Mouse (Mus musculus) stomach, embryonic 14.5 days (tissue): ENCODE data around the gene Wfdc1. TPM values are rescaled to one million over a fixed set of nuclear protein-coding genes. Genes with fewer than 3 reads are reported as not detected.

Experiments
- ATAC-seq: fragments of 200-750 bp; cut with Nextera tagmentation; 2 replicates; pipeline ENCODE4 v1.8.0; 2017; ENCODE audit warnings: low read depth, moderate TSS enrichment; ENCODE audit not compliant: insufficient number of reproducible peaks, insufficient read depth, low FRiP score
- H3K27ac ChIP-seq: fragments of 300-500 bp; sonication (generic); 2 replicates; pipeline ENCODE4 v1.5.1; 2014; ENCODE audit warnings: mild to moderate bottlenecking, low read length, moderate library complexity, mixed read lengths
- H3K27me3 ChIP-seq: fragments of 300-500 bp; sonication (generic); 2 replicates; pipeline ENCODE4 v1.6.1; 2014; ENCODE audit warnings: low read length, control low read depth, mixed read lengths; ENCODE audit not compliant: control insufficient read depth, insufficient read depth
- H3K36me3 ChIP-seq: fragments of 300-500 bp; sonication (generic); 2 replicates; pipeline ENCODE4 v1.6.1; 2014; ENCODE audit warnings: mild to moderate bottlenecking, control low read depth, low read length, moderate library complexity, mixed read lengths; ENCODE audit not compliant: control insufficient read depth, insufficient read depth
- H3K4me1 ChIP-seq: fragments of 300-500 bp; sonication (generic); 2 replicates; pipeline ENCODE4 v1.6.1; 2014; ENCODE audit warnings: low read length, control low read depth, mixed read lengths; ENCODE audit not compliant: control insufficient read depth, insufficient read depth
- H3K4me2 ChIP-seq: fragments of 300-500 bp; sonication (generic); replicated peaks from 2 replicates; pipeline ENCODE4 v1.6.1; 2014; ENCODE audit warnings: low read depth, low read length, control low read depth
- H3K4me3 ChIP-seq: fragments of 300-500 bp; sonication (generic); 2 replicates; pipeline ENCODE4 v1.5.1; 2014; ENCODE audit warnings: low read depth, low read length, control low read depth
- H3K9ac ChIP-seq: fragments of 300-500 bp; sonication (generic); replicated peaks from 2 replicates; pipeline ENCODE4 v1.6.1; 2014; ENCODE audit warnings: low read depth, mild to moderate bottlenecking, control low read depth, low read length, moderate library complexity, mixed read lengths
- H3K9me3 ChIP-seq: fragments of 300-500 bp; sonication (generic); 2 replicates; pipeline ENCODE4 v1.6.1; 2016; ENCODE audit warnings: low read depth, low read length, control low read depth; ENCODE audit not compliant: control insufficient read depth
- WGBS: fragments of 180-500 bp; shearing (Covaris S2); extraction: QIAGEN DNeasy Blood & Tissue Kit; methylation state at CpG from one replicate; pipeline ENCODE4 v1.1.7; 2014; 5-methylcytosine and 5-hydroxymethylcytosine counted together
- polyA plus RNA-seq: library from polyadenylated mRNA; unstranded; fragments of >200 nt; fragmentation: Nextera tagmentation; extraction: Ambion mirVana; gene quantifications from 2 replicates; pipeline ENCODE4 v1.2.1, GENCODE M21; 2014

Gene Wfdc1
- polyA plus RNA-seq, 1 experiment from 2014 or later: 12.6 TPM

GRCm38 (mm10) chr8:119644429-119644960 lies 21.7 kb upstream of the Wfdc1 start:
- H3K9ac ChIP-seq: no peak overlapping the region
- no peaks in the 10 kb centered on the region for H3K9me3 ChIP-seq
- H3K4me1 ChIP-seq: no peaks in the 10 kb centered on the region
- no peak overlapping the region for H3K4me2 ChIP-seq
- no peak overlapping the region for H3K4me3 ChIP-seq
- no peaks in the 10 kb centered on the region for H3K36me3 ChIP-seq
- H3K27me3 ChIP-seq: no peaks in the 10 kb centered on the region
- ATAC-seq: no peak
- H3K27ac ChIP-seq: no peak overlapping the region
- WGBS: 86% methylated on average over 17 of the region's 17 CpGs

- Histone ChIP-seq H3K27me3 (no peaks in the 10 kb centered on the region), H3K4me2 (no peak overlapping the region), H3K4me1 (no peaks in the 10 kb centered on the region), H3K4me3 (no peak overlapping the region), H3K9ac (no peak overlapping the region), H3K36me3 (no peaks in the 10 kb centered on the region), H3K27ac (no peak overlapping the region), H3K9me3 (no peaks in the 10 kb centered on the region)
- ATAC-seq: no peak
- WGBS: 67% methylated on average over 18 of the region's 18 CpGs
Measured at GRCm38 (mm10) chr8:119644981-119645597, 21.1 kb upstream of the Wfdc1 start.

GRCm38 (mm10) chr8:119646197-119646596 lies 20.0 kb upstream of the Wfdc1 start:
- Histone ChIP-seq H3K9me3 (no peaks in the 10 kb centered on the region), H3K27ac (no peak overlapping the region), H3K36me3 (no peaks in the 10 kb centered on the region), H3K4me1 (0 out of 2 replicates have a peak, but pooled peaks cover under 1% of the 10 kb centered on the region), H3K9ac (no peak overlapping the region), H3K27me3 (no peaks in the 10 kb centered on the region), H3K4me2 (no peak overlapping the region), H3K4me3 (no peak overlapping the region)
- WGBS: 67% methylated on average over 3 of the region's 3 CpGs
- ATAC-seq: no peak

GRCm38 (mm10) chr8:119646846-119647245 lies 19.3 kb upstream of the Wfdc1 start:
- Histone ChIP-seq H3K4me2 (no peak overlapping the region), H3K4me3 (no peak overlapping the region), H3K9ac (no peak overlapping the region), H3K9me3 (no peaks in the 10 kb centered on the region), H3K36me3 (no peaks in the 10 kb centered on the region), H3K27ac (no peak overlapping the region), H3K4me1 (0 out of 2 replicates have a peak, but pooled peaks cover 7% of the 10 kb centered on the region), H3K27me3 (no peaks in the 10 kb centered on the region)
- 86% methylated on average over 7 of the region's 7 CpGs for whole genome bisulfite sequencing
- no peak for ATAC-seq

GRCm38 (mm10) chr8:119651324-119651723 lies 14.8 kb upstream of the Wfdc1 start:
- Histone ChIP-seq H3K9ac (no peak overlapping the region), H3K4me2 (no peak overlapping the region), H3K4me3 (no peak overlapping the region), H3K27ac (no peak overlapping the region), H3K4me1 (0 out of 2 replicates have a peak, but pooled peaks cover 11% of the 10 kb centered on the region), H3K36me3 (no peaks in the 10 kb centered on the region), H3K9me3 (no peaks in the 10 kb centered on the region), H3K27me3 (no peaks in the 10 kb centered on the region)
- WGBS: 18% methylated on average over 2 of the region's 2 CpGs
- ATAC-seq: peak; percentile 57; the same call in 1 of the 2 replicates

GRCm38 (mm10) chr8:119656709-119657464 lies 9.3 kb upstream of the Wfdc1 start:
- Histone ChIP-seq H3K9ac (no peak overlapping the region), H3K4me1 (peaks cover 17% of the 10 kb centered on the region), H3K27me3 (no peaks in the 10 kb centered on the region), H3K27ac (no peak overlapping the region), H3K36me3 (no peaks in the 10 kb centered on the region), H3K4me2 (no peak overlapping the region), H3K9me3 (no peaks in the 10 kb centered on the region), H3K4me3 (no peak overlapping the region)
- WGBS: 46% methylated on average over 5 of the region's 5 CpGs
- no peak for ATAC-seq

GRCm38 (mm10) chr8:119661081-119661480 lies 5.1 kb upstream of the Wfdc1 start:
- H3K4me2 ChIP-seq: no peak overlapping the region
- peak; percentile 53 for ATAC-seq
- no peak overlapping the region; the same call in 1 of the 2 replicates for H3K27ac ChIP-seq

GRCm38 (mm10) chr8:119661892-119662291 lies 4.3 kb upstream of the Wfdc1 start:
- Histone ChIP-seq H3K36me3 (no peaks in the 10 kb centered on the region), H3K27me3 (no peaks in the 10 kb centered on the region), H3K9ac (no peak overlapping the region), H3K27ac (no peak overlapping the region), H3K4me2 (no peak overlapping the region), H3K4me1 (peaks cover 27% of the 10 kb centered on the region), H3K9me3 (no peaks in the 10 kb centered on the region), H3K4me3 (no peak overlapping the region)
- WGBS: 73% methylated on average over 6 of the region's 6 CpGs
- ATAC-seq: no peak

More at GRCm38 (mm10) chr8:119661081-119661480, 5.1 kb upstream of the Wfdc1 start:
- 10% methylated on average over 9 of the region's 9 CpGs for WGBS
- Histone ChIP-seq H3K4me1 (peaks cover 22% of the 10 kb centered on the region), H3K27me3 (no peaks in the 10 kb centered on the region), H3K9ac (no peak overlapping the region), H3K4me3 (no peak overlapping the region), H3K9me3 (no peaks in the 10 kb centered on the region), H3K36me3 (no peaks in the 10 kb centered on the region)
